Mouse (Mus musculus) gastrocnemius, postnatal 4 days (tissue): ENCODE data around the gene Rhof. TPM values are rescaled to one million over a fixed set of nuclear protein-coding genes. Genes with fewer than 3 reads are reported as not detected.

Source experiments
- DNase-seq, 2 experiments: peaks; one replicate each; pipeline ENCODE4 v3.0.0; 2021 to 2022; ENCODE audit warnings: low spot score in 2 of 2, mixed read lengths in 2 of 2
- long read RNA-seq, 2 experiments: library from polyadenylated mRNA; stranded (forward); transcript quantifications; one replicate each; pipeline ENCODE4 v2.0.0; 2021
- total RNA-seq, 2 experiments: library from RNA; stranded (reverse); gene quantifications; 2 replicates each; pipeline ENCODE4 v1.2.3; 2021

Gene Rhof
- total RNA-seq, result under 1 TPM; 0.91 to 0.93 TPM
- long read RNA-seq, experiment 1, partial matches to known transcripts, result 0 of 3 reads
- long read RNA-seq, experiment 1, other reads (novel, unspliced or antisense), result 2 of 3 reads
- long read RNA-seq, experiment 2, partial matches to known transcripts, result 0 of 1 reads
- long read RNA-seq, experiment 2, other reads (novel, unspliced or antisense), result 1 of 1 reads

DNA sequence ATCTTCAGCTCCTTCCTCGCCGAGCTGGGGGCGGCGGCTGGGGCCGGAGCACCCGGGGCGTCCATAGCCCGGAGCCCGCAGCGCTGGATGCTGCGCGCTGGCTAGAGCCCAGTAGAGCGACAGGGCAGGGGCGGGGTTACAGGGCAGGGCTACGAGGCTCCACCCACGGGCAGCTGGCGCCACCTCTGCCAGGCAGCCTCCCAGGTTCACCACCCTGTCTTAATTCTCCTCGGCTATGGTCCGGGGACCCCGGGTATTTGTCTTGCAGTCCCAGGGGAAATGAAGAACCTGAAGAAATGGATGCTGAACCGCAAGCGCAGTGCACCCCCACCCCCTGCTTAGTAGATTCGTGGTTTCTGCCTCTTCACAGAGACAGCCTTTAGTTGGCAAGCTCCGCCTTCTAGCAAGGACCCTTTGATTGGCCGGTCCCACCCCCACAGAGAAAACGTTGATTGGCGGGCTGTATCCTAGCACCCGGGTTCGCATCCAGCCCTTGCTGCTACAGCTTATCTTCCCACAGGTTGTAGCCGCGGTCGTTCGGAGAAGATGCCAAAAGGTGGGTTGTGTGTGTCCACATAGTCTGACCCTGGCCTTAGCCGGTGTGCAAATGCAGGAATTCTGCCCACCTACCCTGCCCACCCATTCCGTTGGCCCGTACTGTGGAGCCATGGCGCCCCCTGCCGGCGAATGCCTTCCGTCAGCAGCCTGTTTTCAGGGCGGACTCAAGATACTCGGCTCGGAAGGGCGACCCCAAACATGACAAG lies at the start of gene Rhof:
Gene Rhof, minus strand, starts transcription at position 385 of the 764 bp plus-strand sequence.
- DNase-seq, result peak; percentile 71 to 84

DNA sequence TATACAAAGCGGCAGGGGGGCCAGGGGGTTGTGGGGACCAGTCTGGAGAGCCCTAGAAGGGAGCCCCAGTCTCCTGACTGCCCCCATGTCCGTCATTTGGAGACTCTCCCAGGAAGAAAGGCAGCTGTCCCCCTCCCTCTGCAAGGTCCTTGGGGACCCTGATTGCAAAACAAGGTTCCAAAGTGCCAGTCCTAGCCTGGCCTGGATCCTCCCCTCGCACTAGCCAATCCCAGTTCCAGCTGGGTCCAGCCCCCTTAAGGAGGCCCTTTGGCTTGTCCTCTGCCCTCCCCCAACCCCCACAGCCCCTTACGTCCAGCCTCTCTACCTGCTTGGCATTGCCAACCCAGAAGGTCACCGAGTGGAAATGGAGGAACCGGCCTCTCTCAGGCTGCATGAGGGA lies 49.0 kb upstream of the Rhof start:
- no peak for DNase-seq

DNA sequence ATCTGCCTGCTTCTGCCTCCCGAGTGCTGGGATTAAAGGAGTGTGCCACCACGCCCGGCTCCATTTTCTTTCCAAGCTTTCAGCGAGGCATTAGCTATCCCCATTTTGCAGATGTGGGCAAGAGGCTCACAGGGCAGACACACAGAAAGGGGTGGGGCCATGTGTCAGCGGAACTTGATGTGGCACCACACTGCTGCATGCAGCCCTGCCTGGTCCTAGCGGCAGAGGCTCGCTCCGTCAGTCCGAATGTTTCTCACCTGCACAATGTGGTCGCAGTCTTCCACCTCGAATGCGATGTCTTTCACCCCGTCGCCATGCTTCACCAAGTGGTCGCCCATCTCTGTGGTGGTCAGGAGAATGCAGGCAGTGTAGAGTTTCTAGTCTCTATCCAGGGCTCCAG lies 47.9 kb upstream of the Rhof start:
- DNase-seq, result no peak

DNA sequence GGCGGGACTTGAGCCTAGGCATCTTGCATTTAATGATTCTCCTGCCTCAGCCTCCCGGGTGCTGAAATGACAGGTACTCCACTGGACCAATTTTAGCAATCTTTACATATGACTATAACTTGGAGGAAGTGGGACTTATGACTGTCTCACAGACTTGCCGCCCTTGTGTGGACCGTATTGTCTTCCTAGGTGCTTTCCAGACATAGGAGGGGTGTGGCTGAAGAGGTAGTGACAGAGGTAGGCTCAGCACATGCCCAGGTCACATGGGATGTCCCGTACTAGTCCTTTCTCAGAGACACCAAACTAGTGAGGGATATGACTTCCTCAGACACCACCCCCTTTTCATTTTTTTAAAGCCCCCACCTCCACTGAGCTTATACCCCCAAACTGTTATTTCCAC lies 46.3 kb upstream of the Rhof start:
- DNase-seq, result no peak

GRCm38 (mm10) chr5:123171646-123172350 lies 39.3 kb upstream of the Rhof start:
- DNase-seq, result peak; percentile 72 to 82

DNA sequence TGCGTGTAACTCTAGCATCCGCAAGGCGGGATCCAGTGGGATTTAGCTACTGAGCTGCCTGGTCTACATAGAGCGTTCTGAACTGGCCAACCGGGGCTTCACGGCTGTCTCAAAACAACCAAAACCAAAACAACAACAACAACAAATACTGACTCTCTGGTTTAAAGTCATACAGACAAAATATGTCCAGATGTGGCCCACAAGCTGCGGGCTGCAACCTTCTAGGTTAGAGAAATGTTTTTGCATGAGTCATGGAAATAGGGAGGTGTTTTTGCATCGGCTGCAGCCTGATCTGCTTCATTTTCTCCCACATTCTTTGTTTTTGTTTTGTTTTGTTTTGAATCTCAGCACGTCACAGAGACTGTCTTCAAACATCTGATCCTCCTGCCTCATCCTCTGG lies 37.9 kb upstream of the Rhof start:
- DNase-seq, result no peak

DNA sequence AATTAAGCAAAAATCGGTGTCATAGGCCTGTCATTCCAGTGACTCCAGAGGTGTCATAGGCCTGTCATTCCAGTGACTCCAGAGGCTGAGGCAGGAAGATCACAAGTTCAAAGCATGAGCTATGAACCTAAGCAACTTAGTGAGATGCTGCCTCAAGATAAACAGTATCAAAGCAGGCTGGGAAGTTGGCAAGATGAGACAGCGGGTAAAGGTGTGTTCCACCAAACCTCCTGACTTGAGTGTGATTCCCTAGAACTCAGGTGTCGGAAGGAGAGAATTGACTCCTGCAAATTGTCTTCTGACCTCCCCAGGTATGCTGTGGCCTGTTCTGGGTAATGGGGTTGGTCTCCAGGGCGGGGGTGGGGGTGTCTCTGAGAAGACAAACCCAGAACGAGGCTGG lies 36.8 kb upstream of the Rhof start, which contains the start of gene Psmd9:
Gene Psmd9, plus strand, starts transcription at position 130 of the 400 bp plus-strand sequence.
- DNase-seq, result no peak

DNA sequence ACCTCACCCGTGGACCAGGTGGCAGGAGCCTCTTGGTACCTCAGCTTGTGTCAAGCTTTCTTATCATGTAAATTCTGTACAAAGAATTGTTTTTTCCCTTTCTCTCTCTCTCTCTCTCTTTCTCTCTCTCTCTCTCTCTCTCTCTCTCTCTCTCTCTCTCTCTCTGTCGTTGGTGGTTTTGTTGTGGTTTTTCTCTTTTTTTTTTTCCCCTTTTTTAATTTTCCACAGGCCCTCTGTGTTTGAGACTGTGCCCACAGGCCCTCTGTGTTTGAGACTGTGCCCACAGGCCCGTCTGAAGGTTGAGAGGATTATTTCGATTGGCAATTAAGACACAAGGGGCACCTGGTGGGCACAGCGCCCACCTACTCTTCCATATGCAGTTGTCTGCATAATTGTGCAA lies 35.1 kb upstream of the Rhof start:
- no peak for DNase-seq

- no peak for DNase-seq
These were observed 33.9 kb upstream of the Rhof start for GRCm38 (mm10) chr5:123166437-123166836.

DNA sequence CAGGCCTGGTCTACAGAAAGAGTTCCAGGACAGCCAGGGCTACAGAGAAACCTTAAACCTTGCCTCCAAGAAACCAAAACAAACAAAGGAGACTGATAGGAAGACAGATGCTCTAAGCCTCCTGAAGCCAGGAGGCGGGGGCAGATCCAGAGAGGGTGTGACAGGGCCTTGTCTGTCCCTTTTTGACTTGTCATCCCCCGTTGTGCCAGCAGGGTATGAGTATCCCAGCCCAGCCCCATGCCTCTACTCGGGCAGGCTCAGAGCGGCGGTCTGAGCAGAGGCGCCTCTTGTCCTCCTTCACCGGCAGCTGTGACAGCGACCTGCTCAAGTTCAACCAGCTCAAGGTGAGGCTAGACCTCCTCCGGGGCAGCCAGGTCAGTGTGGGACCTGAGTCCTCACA lies 30.4 kb upstream of the Rhof start:
- no peak for DNase-seq

GRCm38 (mm10) chr5:123160341-123160740 lies 27.8 kb upstream of the Rhof start:
- DNase-seq, result no peak

DNA sequence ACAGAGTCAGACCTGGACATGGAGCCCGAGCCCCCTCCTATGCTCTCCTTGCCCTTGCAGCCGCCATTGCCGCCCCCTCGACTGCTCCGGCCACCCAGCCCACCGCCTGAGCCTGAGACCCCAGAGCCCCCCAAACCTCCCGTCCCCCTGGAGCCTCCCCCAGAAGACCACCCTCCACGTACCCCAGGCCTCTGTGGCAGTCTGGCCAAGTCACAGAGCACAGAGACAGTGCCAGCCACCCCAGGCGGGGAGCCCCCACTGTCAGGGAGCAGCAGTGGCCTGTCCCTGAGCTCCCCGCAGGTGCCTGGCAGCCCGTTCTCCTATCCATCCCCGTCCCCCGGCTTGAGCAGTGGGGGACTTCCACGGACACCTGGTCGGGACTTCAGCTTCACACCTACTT lies 27.4 kb upstream of the Rhof start:
- DNase-seq, result no peak

DNA sequence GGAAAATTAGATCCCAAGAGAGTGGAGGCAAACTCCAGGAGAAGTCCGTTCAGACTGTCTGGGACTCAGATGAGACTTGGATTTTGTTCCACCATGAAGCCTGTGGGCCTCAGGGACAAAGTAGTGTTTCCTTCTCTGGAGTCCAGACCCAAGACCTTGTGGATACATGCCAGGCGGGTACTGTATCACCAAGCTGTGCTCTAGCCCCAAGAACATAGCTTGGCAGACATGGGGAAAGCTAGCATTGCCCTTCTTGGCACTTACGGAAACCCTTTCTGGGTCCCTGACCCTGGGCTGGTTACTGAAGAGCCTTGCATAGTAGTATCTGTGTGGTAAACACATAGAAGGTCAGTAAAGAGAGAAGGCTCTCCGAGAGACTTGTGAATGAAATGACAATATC lies 27.0 kb upstream of the Rhof start:
- no peak for DNase-seq

GRCm38 (mm10) chr5:123157972-123158371 lies 25.5 kb upstream of the Rhof start:
- no peak for DNase-seq

- no peak for DNase-seq
These were observed 24.3 kb upstream of the Rhof start for GRCm38 (mm10) chr5:123156763-123157162.

DNA sequence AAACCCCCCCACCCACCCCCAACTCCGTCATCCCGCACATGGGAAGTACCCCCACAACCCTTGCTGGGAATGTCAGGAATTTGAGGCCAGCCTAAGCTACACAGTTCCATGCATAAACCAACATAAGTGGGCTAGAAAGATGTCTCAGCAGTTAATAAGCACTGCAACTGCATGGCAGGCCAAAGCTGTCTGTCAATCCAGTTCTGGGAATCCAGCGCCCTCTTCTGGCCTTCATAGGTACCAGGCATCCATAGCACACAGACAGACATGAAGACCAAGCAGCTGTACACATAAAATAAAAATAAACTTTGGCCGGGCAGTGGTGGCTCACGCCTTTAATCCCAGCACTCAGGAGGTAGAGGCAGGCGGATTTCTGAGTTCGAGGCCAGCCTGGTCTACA lies 22.9 kb upstream of the Rhof start:
- DNase-seq, result peak in 1 of 2 experiments; percentile 54

- DNase-seq, result no peak
These were observed 20.4 kb upstream of the Rhof start for GRCm38 (mm10) chr5:123152901-123153300.

- no peak for DNase-seq
These were observed 19.3 kb upstream of the Rhof start for GRCm38 (mm10) chr5:123151707-123152362.

DNA sequence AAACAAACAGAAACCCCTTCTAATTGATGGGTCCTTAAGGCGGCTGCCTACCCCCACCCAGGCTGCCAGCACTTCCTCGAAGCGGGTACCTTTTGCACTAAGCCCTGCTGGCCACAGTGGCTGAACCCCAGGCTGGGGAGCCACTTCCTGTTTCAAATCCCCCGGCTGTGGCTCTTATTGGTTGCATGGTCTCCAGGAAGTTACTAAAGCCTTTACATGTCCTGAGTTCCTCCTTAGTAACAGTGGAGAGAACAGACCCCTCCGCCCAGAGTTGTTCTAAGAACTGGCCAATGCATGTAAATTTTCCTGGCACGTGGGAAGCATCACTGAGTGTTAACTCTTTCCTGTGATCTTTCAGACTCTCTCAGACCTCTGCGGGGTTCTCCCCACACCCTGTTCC lies 18.6 kb upstream of the Rhof start:
- DNase-seq, result no peak

GRCm38 (mm10) chr5:123150641-123151040 lies 18.1 kb upstream of the Rhof start:
- no peak for DNase-seq
